Mouse (Mus musculus) heart, postnatal 14 days (tissue): Measurements from ENCODE around the gene Cxcr1. TPM values are rescaled to one million over a fixed set of nuclear protein-coding genes. Genes with fewer than 3 reads are reported as not detected.

Experiments used
- DNase-seq, 2 experiments: peaks; one replicate each; pipeline ENCODE4 v3.0.0; 2021 to 2022
- intact Hi-C: fragments of 180-260 bp; cut with DNase I; formaldehyde crosslinking; loops from one replicate; pipeline ENCODE4 v1.15.1; 2025
- long read RNA-seq, 2 experiments: library from polyadenylated mRNA; stranded (forward); transcript quantifications; one replicate each; pipeline ENCODE4 v2.0.0; 2021
- total RNA-seq, 2 experiments: library from RNA; stranded (reverse); gene quantifications; 2 replicates each; pipeline ENCODE4 v1.2.3; 2021

The Cxcr1 gene
- not detected for total RNA-seq
- long read RNA-seq, experiment 1: 0 reads
- long read RNA-seq, experiment 2: 0 reads

GRCm38 (mm10) chr1:74194445-74194844 lies at the start of gene Cxcr1:
Gene Cxcr1 (minus strand): TSS chr1:74194631.
- intact Hi-C loops: no loop called here
- DNase-seq: no peak

- no peak for DNase-seq
- intact Hi-C loops: no loop called here
Measured at GRCm38 (mm10) chr1:74240832-74241231, 46.4 kb upstream of the Cxcr1 start.

- intact Hi-C loops: no loop called here
- DNase-seq: peak; percentile 13 to 51
Measured at GRCm38 (mm10) chr1:74240311-74240710, 45.9 kb upstream of the Cxcr1 start.

GRCm38 (mm10) chr1:74239618-74240017 lies 45.2 kb upstream of the Cxcr1 start:
- DNase-seq: peak; percentile 22 to 32
- intact Hi-C loops: loop anchor here (2.0 kb wide), 1 partner anchor 41 kb away; no protein-coding TSS in a partner anchor

GRCm38 (mm10) chr1:74239162-74239561 lies 44.7 kb upstream of the Cxcr1 start:
- intact Hi-C loops: loop anchor here (2.0 kb wide), 1 partner anchor 42 kb away; no protein-coding TSS in a partner anchor
- DNase-seq: no peak

GRCm38 (mm10) chr1:74238136-74238535 lies 43.7 kb upstream of the Cxcr1 start:
- intact Hi-C loops: loop anchor here (2.0 kb wide), 1 partner anchor 43 kb away; no protein-coding TSS in a partner anchor
- DNase-seq: no peak

GRCm38 (mm10) chr1:74237671-74238070 lies 43.2 kb upstream of the Cxcr1 start:
- intact Hi-C loops: loop anchor here (2.0 kb wide), 1 partner anchor 43 kb away; no protein-coding TSS in a partner anchor
- no peak for DNase-seq

GRCm38 (mm10) chr1:74236590-74237317 lies 42.3 kb upstream of the Cxcr1 start:
- peak; percentile 53 to 64 for DNase-seq

GRCm38 (mm10) chr1:74235938-74236589 lies 41.6 kb upstream of the Cxcr1 start, which contains the start of gene Arpc2:
Gene Arpc2 (plus strand): TSS chr1:74236084.
- intact Hi-C loops: no loop called here
- peak; percentile 99 for DNase-seq

More at GRCm38 (mm10) chr1:74236590-74237317, 42.3 kb upstream of the Cxcr1 start:
- intact Hi-C loops: no loop called here

GRCm38 (mm10) chr1:74230992-74231391 lies 36.6 kb upstream of the Cxcr1 start:
- DNase-seq: no peak
- intact Hi-C loops: no loop called here

GRCm38 (mm10) chr1:74229942-74230341 lies 35.5 kb upstream of the Cxcr1 start:
- intact Hi-C loops: no loop called here

GRCm38 (mm10) chr1:74227317-74227716 lies 32.9 kb upstream of the Cxcr1 start:
- intact Hi-C loops: no loop called here
- DNase-seq: peak; percentile 40 to 44

More at GRCm38 (mm10) chr1:74229942-74230341, 35.5 kb upstream of the Cxcr1 start:
- no peak for DNase-seq

- intact Hi-C loops: no loop called here
- DNase-seq: no peak
Measured at GRCm38 (mm10) chr1:74219922-74220321, 25.5 kb upstream of the Cxcr1 start.

- intact Hi-C loops: loop anchor here (5.0 kb wide), 1 partner anchor 58 kb away; no protein-coding TSS in a partner anchor
- no peak for DNase-seq
Measured at GRCm38 (mm10) chr1:74208941-74209340, 14.5 kb upstream of the Cxcr1 start.

- intact Hi-C loops: loop anchor here (2.0 to 5.0 kb wide), 2 partner anchors 59 to 245 kb away; no protein-coding TSS in a partner anchor
- DNase-seq: no peak
Measured at GRCm38 (mm10) chr1:74207906-74208305, 13.5 kb upstream of the Cxcr1 start.

- DNase-seq: no peak
- intact Hi-C loops: loop anchor here (1.0 to 5.0 kb wide), 3 partner anchors 61 to 246 kb away; partner anchors contain the start of genes Aamp and Pnkd
Measured at GRCm38 (mm10) chr1:74206642-74207041, 12.2 kb upstream of the Cxcr1 start.

GRCm38 (mm10) chr1:74205881-74206280 lies 11.4 kb upstream of the Cxcr1 start:
- intact Hi-C loops: loop anchor here (1.0 to 5.0 kb wide), 4 partner anchors 61 to 247 kb away; partner anchors contain the start of genes Aamp, Catip and Pnkd
- peak; percentile 13 to 42 for DNase-seq

GRCm38 (mm10) chr1:74203457-74203856 lies 9.0 kb upstream of the Cxcr1 start:
- no peak for DNase-seq
- intact Hi-C loops: no loop called here

GRCm38 (mm10) chr1:74201048-74201844 lies 6.8 kb upstream of the Cxcr1 start:
- DNase-seq: no peak
- intact Hi-C loops: no loop called here

- intact Hi-C loops: loop anchor here (5.0 kb wide), 1 partner anchor 297 kb away; no protein-coding TSS in a partner anchor
- no peak for DNase-seq
Measured at GRCm38 (mm10) chr1:74199046-74199445, 4.6 kb upstream of the Cxcr1 start.
